Mouse (Mus musculus) C2C12 (cell line): ENCODE measurements around the gene Prmt3.

Source experiments
- CEBPB ChIP-seq: IDR thresholded peaks from one replicate; pipeline ENCODE4 v1.6.1; 2011; ENCODE audit warnings: low read depth, mild to moderate bottlenecking, control low read depth, moderate library complexity
- CTCF ChIP-seq: IDR thresholded peaks from one replicate; pipeline ENCODE4 v1.5.1; 2011; ENCODE audit not compliant: control insufficient read depth, insufficient read depth, insufficient read length
- MAX ChIP-seq: IDR thresholded peaks from one replicate; pipeline ENCODE4 v1.6.1; 2011; ENCODE audit warnings: mild to moderate bottlenecking, control low read depth
- USF1 ChIP-seq: IDR thresholded peaks from one replicate; pipeline ENCODE4 v1.6.1; 2011; ENCODE audit warnings: low read depth, mild to moderate bottlenecking, control low read depth, moderate library complexity

DNA sequence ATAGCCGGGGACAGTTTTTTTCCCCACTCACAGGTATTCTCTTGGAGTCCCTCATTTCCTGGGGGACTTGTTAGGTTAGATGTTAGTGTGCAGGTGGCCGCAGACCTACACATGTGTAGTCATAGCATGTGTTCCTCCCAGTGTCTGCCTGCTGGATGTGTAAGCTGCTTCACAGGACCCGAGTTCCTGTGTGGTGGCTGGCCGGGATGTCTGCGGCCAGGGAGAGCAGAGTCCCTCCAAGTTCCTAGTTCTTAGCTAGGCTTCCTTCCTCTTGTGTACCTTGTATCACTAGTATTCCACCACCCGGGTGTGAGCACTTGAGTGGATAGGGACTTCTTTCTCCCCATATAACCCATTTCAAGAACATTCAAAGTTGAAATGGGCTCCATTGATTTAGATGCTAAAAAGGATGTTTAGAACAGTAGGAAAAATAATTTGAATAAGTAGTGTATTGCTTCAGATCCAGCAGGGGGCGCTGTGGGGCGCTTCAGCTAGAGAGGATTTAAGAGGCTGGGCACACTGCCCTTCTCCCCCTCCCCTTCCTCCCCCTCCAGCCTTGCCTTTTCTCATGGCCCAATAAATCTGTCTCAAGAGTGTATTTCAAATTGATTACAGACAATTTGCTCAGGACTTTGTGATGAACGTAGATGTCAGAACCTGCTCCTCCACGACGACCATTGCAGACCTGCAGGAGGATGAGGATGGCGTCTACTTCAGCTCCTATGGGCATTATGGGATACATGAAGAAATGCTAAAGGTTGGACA, 8.7 kb downstream of the Prmt3 start:
- TF ChIP-seq CTCF (no peak), USF1 (no peak), CEBPB (no peak), MAX (no peak)
